Mouse (Mus musculus) embryo, embryonic 11 days (tissue): Measurements from ENCODE around the gene Gabpb1.
"Not testable (repeated sequence)": the region's sequence is repeated elsewhere in the genome, so short reads cannot be mapped to it uniquely, and the experiment has no call there.

ENCODE experiments used
- DNase-seq: peaks from one replicate; pipeline ENCODE4 v3.0.0-alpha.2; 2015

Gabpb1 gene

DNA sequence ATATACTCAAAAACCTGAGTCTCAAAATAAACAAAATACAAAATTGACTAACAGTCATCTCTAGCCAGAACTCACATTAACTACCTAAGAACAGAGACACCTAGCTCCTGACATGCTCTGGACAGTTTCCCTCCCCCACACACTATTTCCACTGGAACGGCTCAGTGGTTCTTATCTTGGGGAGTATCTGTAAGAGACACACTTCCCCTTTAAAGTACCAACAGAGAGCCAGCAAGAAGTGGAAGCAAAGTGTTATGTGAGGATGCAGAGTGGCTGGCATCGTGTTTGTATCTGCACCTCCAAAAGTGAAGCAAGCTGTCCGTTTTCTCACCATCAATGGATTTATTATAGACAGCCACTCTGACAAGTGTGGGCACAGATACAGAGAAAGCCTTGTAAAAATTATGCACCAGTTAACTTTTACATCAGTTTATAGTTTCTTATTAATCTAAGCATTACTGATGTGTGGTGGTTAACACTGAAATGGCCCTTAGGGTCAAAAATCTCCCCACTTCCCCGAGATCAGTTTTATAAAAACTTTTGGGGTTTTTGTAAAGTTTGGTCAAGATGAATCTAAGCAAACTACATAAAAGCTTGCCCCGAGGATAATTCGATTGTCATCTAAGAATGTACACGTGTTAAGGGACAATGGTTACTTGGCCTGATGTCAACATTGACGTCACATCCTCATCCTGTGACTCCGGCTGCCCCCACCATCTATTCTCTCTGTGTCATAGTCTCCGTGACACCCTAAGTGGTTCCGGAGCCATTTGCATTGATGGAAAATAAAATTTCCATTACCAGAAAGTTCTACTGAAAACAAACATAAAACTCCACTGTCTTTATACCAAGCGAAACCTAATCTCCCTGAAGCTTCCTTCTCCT lies 40.0 kb downstream of the Gabpb1 start:
- no peak for DNase-seq

DNA sequence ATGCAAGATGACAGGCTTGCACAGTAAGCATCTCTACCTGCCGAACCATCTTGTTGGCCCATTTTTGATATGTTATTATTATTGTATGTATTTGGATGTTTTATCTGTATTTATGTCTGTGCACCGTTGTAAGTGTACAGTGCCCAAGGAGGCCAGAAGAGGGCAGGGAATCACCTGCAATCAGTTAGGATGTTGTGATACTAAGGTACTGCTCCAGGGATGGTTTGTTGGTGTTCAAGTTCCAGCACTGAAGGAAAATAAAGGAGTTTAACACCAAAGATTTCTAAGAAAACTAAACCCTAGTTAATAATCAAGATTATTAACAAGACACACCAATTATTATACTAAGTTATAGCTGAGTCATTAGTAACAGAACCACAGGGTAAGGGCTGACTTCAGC lies 43.0 kb downstream of the Gabpb1 start:
- DNase-seq = no peak

- peak; percentile 70 for DNase-seq
Measured at GRCm38 (mm10) chr2:126628455-126628995, 47.6 kb downstream of the Gabpb1 start.

DNA sequence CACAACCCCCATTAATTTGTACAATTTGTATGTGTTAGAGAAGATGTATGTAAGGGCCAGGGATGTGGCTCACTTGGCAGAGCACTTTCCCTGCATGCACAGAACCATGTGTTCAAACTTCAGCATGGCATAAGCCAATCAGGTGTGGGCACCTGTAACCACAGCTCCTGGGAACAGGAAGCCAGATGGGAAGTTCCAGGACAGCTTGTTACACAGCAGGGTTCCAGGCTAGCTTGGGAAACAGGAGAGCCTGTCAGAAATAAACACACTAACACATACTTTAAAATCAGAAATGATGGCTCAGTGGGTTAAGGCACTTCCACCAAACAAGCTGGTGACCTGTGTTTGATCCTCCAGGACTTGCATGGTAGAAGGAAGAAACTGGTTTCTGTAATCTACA lies 53.0 kb downstream of the Gabpb1 start:
- DNase-seq = no peak

- no peak for DNase-seq
Measured at GRCm38 (mm10) chr2:126622455-126622854, 53.7 kb downstream of the Gabpb1 start.

GRCm38 (mm10) chr2:126619249-126619704 lies 56.9 kb downstream of the Gabpb1 start, which contains the start of gene Hdc:
Hdc (minus strand) TSS chr2:126619299.
- DNase-seq = no peak

DNA sequence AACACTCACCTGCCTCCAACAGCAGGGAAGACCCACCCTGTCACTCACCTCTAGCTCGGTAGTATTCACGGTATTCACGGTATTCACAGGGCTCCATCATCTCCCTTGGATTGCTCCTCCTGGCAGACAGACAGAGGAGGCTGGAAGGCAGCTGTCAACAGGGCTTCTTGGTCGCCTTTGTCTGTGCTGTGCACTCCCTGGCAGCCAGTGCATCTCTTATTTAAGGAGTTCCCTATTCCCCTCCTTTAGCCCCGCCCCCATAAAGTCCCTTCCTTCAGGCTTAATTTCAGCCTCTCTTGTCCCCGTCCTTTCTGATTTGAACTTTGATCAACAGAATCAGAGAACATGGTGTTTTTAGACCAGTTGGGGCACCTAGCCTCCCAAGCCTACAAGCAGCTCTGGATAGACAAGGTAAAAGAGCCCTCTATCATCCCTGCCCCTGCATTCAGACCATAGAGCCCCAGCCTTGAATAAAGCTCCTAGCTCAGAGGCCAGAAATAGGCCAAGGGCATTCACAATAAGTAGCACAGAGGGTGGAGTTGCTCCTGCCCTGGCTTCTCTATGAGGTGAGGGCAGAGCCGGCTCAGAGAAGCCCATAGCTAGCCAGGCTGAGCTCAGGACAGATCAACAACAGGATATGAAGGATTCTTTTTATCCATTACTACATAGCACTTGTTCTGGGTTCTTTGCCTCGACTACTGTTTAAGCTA lies 57.5 kb downstream of the Gabpb1 start:
- DNase-seq = no peak

DNA sequence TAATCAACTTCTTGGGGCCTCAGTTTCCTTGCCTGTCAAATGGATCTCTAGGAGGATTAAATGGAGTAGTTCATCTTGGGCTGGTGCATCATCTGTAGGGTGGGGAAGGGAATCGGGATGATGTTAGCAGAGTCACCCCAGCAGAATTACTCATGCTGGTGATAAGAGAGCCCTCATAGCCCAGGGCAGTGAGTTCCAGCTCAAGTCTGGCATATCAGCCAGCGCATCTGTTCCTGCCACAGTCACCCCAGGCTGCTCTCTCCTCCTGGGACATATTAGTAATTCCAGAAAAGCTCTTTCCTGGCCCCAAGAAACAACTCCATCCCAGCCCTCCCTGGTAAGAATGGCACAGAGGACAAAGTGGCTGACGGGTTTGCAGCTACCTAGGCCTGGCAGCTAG lies 60.8 kb downstream of the Gabpb1 start:
- DNase-seq = no peak

GRCm38 (mm10) chr2:126609600-126609999 lies 66.5 kb downstream of the Gabpb1 start:
- not testable (repeated sequence) for DNase-seq

GRCm38 (mm10) chr2:126607553-126608203 lies 68.5 kb downstream of the Gabpb1 start:
- DNase-seq = no peak

DNA sequence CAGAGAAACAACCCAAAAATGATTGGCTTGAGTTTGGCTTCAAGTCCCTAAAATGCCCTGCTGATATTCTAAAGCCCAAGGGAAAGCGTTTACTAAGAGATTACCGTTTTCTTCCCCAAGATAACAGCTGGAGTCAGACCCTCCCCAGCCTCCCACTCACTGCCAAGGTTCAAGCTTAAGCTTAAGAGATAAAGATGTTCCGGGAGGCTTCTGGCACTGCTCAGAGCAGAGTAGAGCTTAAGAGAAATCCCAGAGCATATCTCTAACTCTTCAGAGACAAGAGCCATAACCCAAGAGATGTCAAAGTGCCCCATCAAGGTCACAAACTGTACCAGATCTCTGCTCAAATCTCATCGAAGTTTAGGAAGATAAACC lies 69.5 kb downstream of the Gabpb1 start:
- no peak for DNase-seq

DNA sequence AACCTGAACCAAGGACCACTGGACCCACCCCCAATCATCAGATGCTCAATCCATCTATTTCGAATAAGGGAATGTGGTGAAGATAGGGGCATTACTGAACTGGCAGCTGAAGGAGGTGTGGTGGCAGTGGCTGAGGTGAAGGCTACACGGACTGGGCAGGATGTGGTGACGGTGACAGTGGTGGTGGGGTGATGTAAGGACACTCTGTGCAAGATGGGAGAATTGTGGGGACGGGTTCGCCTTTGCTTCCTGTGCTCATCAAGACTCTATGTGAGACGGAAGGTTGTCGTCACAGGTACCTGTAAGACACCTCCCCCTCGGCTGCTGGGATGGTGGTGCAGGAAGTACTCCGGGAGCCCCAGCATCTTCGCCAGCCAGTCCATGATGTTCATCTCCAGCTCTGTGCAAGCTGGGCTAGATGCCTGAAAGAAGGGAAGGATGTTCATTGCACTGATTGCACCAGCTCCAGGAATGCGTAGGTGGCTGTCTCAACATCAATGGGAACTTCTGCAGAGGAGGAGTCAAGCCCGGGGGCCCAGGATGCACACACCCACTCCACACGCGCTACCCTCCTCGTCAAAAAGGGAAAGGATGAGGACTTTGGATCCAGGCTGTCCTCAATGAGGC lies 70.0 kb downstream of the Gabpb1 start:
- no peak for DNase-seq

DNA sequence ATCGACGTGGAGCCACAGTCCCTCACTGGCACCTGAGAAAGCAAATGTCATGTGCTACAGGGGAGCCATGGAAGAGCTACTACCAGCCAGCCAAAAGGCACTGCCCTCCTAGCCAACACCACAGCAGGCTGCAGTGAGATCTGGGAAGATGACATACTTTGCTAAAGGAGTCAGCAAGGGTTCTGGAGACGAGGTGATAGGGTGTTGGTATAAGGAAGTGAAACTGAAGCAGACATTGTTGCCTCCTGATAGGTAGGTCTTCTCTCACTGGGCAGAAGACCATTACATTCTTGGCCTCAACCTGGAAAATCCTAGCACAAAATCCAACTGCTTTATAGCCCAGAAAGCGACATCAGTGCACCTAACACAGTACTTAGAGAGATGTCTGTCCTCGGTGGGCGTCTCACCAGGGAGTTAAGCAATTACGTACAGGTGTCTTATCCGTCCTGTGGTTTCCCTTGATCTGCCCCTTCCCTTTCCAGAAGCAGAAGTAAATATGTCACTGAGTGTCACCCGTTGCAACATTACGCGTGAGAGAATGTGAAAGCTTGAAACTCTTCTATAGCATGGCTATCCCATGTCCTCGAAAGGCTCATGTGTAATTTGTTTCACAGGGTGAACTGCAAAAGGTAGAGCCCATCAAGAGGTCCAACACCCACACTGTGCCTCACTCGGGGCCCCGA lies 74.1 kb downstream of the Gabpb1 start:
- DNase-seq = no peak

GRCm38 (mm10) chr2:126600533-126600932 lies 75.6 kb downstream of the Gabpb1 start:
- no peak for DNase-seq

- DNase-seq = peak; percentile 50
Measured at GRCm38 (mm10) chr2:126599005-126599404, 77.1 kb downstream of the Gabpb1 start.

- DNase-seq = no peak
Measured at GRCm38 (mm10) chr2:126598359-126598758, 77.8 kb downstream of the Gabpb1 start.

GRCm38 (mm10) chr2:126597279-126598241 lies 78.6 kb downstream of the Gabpb1 start:
- DNase-seq = no peak

- no peak for DNase-seq
Measured at GRCm38 (mm10) chr2:126596347-126597072, 79.6 kb downstream of the Gabpb1 start.

GRCm38 (mm10) chr2:126593831-126594610 lies 82.1 kb downstream of the Gabpb1 start:
- DNase-seq = peak; percentile 87
